8 mouse cellular contexts compared by ENCODE assay signal in the genomic region with DNA sequence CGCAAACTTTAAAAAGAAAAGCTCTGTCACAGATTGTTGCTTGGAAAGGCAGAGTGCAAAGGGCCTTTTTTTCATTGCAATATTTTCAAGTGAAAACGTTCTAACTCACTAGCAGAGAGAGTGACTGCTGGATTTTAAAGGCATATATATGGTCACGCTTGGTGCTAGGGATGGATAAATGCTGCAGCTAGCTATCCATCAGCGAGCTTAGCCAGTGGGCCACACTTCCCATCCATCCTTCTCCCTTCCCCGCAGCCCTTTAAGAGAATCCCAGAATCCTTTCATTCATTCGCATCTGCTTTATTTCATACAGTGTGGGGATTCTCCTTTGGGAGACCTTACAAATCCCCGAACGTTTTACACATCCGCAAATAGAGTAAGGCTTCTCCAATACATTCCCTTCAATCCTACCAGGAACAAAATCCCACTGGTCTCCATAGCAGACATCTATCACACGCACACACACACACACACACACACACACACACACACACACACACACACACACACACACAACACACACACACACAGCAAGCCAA. TPM values are rescaled to one million over a fixed set of nuclear protein-coding genes. Genes with fewer than 3 reads are reported as not detected.
DNase-seq lines count a peak whose midpoint lies in the region; ATAC-seq and TF ChIP-seq lines count a peak whose summit lies in the region.

No protein-coding gene starts in this region.

- peaks cover 10% of the 10 kb centered on the region for H3K4me1 ChIP-seq in heart, embryonic 15.5 days (replicated peaks)
- H3K4me1 ChIP-seq in bone marrow macrophage, adult 2 months (ENCODE audit: control insufficient read depth, insufficient read depth, low read length): no peaks in the 10 kb centered on the region
- peaks cover 11% of the 10 kb centered on the region for H3K4me1 ChIP-seq in hindbrain, embryonic 12.5 days
- H3K4me1 ChIP-seq in midbrain, embryonic 12.5 days: peaks cover 5% of the 10 kb centered on the region; the same call in 1 of the 2 replicates

- peak overlapping the region; percentile 48 for H3K4me3 ChIP-seq in heart, embryonic 15.5 days
- 0 out of 2 replicates have a peak overlapping the region, but pooled peaks have one; percentile 47 for H3K4me3 ChIP-seq in bone marrow macrophage, adult 2 months (ENCODE audit: insufficient read depth, low read length)
- peak overlapping the region; percentile 39 for H3K4me3 ChIP-seq in hindbrain, embryonic 12.5 days
- peak overlapping the region; percentile 42 for H3K4me3 ChIP-seq in midbrain, embryonic 12.5 days

- TF ChIP-seq CTCF in bone marrow macrophage, adult 2 months (IDR thresholded peaks at IDR 0.05; ENCODE audit: low read depth, low read length): no peak

- TF ChIP-seq POLR2A in bone marrow macrophage, adult 2 months (IDR thresholded peaks at IDR 0.05; ENCODE audit: borderline replicate concordance, low read depth, low read length): no peak

- 0 out of 2 replicates have a peak, but pooled peaks have one; percentile 3 for ATAC-seq in heart, embryonic 15.5 days (replicated peaks; ENCODE audit: insufficient number of reproducible peaks, insufficient read depth, low FRiP score, low read depth)
- peak; percentile 33 for ATAC-seq in hindbrain, embryonic 12.5 days (ENCODE audit: low FRiP score)
- peak; percentile 38 for ATAC-seq in midbrain, embryonic 12.5 days (ENCODE audit: low FRiP score, low read depth)

- no peaks in the 10 kb centered on the region for H3K9me3 ChIP-seq in heart, embryonic 15.5 days (replicated peaks)
- no peaks in the 10 kb centered on the region for H3K9me3 ChIP-seq in hindbrain, embryonic 12.5 days (replicated peaks)
- H3K9me3 ChIP-seq in midbrain, embryonic 12.5 days: no peaks in the 10 kb centered on the region

- peak overlapping the region; percentile 74 for H3K4me2 ChIP-seq in heart, embryonic 15.5 days
- peak overlapping the region; percentile 63 for H3K4me2 ChIP-seq in hindbrain, embryonic 12.5 days (replicated peaks)
- peak overlapping the region; percentile 57 for H3K4me2 ChIP-seq in midbrain, embryonic 12.5 days (replicated peaks)

- H3K9ac ChIP-seq in heart, embryonic 15.5 days: peak overlapping the region; percentile 44
- peak overlapping the region; percentile 67 for H3K9ac ChIP-seq in hindbrain, embryonic 12.5 days
- peak overlapping the region; percentile 64 for H3K9ac ChIP-seq in midbrain, embryonic 12.5 days (replicated peaks)

- H3K27ac ChIP-seq in heart, embryonic 15.5 days: no peak overlapping the region
- no peak overlapping the region for H3K27ac ChIP-seq in bone marrow macrophage, adult 2 months (ENCODE audit: insufficient read depth, low read depth, low read length)
- peak overlapping the region; percentile 87 for H3K27ac ChIP-seq in hindbrain, embryonic 12.5 days
- peak overlapping the region; percentile 90 for H3K27ac ChIP-seq in midbrain, embryonic 12.5 days (replicated peaks)

- no peak for DNase-seq in heart, adult 9 months (ENCODE audit: low spot score in 2 of 2)
- DNase-seq in Muller cell, postnatal 12 days (ENCODE audit: inconsistent ontology term): no peak
- no peak for DNase-seq in T-cell, adult 2 months (ENCODE audit: low spot score)
- no peak for DNase-seq in adrenal gland, postnatal 25 days

- WGBS in heart, embryonic 15.5 days: 37% methylated on average over 10 of the region's 10 CpGs
- 21% methylated on average over 10 of the region's 10 CpGs for WGBS in hindbrain, embryonic 12.5 days
- WGBS in midbrain, embryonic 12.5 days: 22% methylated on average over 10 of the region's 10 CpGs

- peaks cover 8% of the 10 kb centered on the region; the same call in 1 of the 2 replicates for H3K27me3 ChIP-seq in heart, embryonic 15.5 days
- no peaks in the 10 kb centered on the region; the same call in 1 of the 2 replicates for H3K27me3 ChIP-seq in hindbrain, embryonic 12.5 days
- H3K27me3 ChIP-seq in midbrain, embryonic 12.5 days: peaks cover 16% of the 10 kb centered on the region; the same call in 1 of the 2 replicates

- no peaks in the 10 kb centered on the region for H3K36me3 ChIP-seq in heart, embryonic 15.5 days
- no peaks in the 10 kb centered on the region for H3K36me3 ChIP-seq in hindbrain, embryonic 12.5 days
- H3K36me3 ChIP-seq in midbrain, embryonic 12.5 days: no peaks in the 10 kb centered on the region

RNA-seq across cellular contexts. Expression of gene Pik3r1, which starts 32.9 kb away (rescaled TPM):
- polyA plus RNA-seq in heart, embryonic 15.5 days (2015; fragmentation: Nextera tagmentation; extraction: Ambion mirVana): 20.2 and 23.8 TPM in 2 replicates
- polyA plus RNA-seq in bone marrow macrophage, adult 2 months (2012; ENCODE audit: insufficient read depth, insufficient read length, missing spikeins): 52.5 and 53.9 TPM in 2 replicates
- 31.4 and 34.9 TPM in 2 replicates for polyA plus RNA-seq in hindbrain, embryonic 12.5 days (2016; fragmentation: Nextera tagmentation; extraction: Ambion mirVana)
- 22.8 and 25.0 TPM in 2 replicates for polyA plus RNA-seq in midbrain, embryonic 12.5 days (2016; fragmentation: Nextera tagmentation; extraction: Ambion mirVana)
- total RNA-seq in adrenal gland, postnatal 25 days (2021): 130 and 193 TPM in 2 replicates

Comparison
In these comparisons a context has a peak if more than half of its experiments do, and no peak if none do; other contexts are left out.
1. H3K27ac ChIP-seq: peak in hindbrain, embryonic 12.5 days (single experiment) and midbrain, embryonic 12.5 days (single experiment); none in heart, embryonic 15.5 days (single experiment) and bone marrow macrophage, adult 2 months (single experiment).
2. Peak in every context shown above with its lines, with median percentiles within 50 percentile points of each other: ATAC-seq, H3K4me2 ChIP-seq, H3K4me3 ChIP-seq and H3K9ac ChIP-seq.